Mouse (Mus musculus): ENCODE measurements around the gene Gpc6. TPM values are rescaled to one million over a fixed set of nuclear protein-coding genes. Genes with fewer than 3 reads are reported as not detected.

Gpc6 gene
- polyA plus RNA-seq, 1 experiment from 2014 or later: 37.0 TPM

DNA sequence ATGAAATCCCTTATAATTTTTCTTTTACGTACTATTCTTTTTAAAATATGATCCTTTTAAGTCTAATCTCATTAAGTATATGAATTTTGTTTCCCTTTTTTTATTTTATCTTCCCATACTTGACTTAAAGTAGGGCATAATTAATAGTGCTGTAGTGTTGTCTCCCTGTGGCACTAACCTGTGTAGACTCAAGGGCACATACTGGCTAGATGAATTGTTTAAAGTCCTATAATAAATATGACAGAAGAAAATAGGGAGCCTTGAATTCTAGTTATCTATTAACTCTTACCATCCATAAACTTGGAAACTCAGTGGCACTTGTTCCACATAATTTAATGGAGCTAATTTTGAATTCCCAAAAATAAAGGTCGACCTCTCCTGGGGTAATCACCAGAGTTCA is 268.2 kb downstream of the Gpc6 start:
- H3K27me3 ChIP-seq: no peaks in the 10 kb centered on the region
- no peak overlapping the region for H3K4me3 ChIP-seq
- no peaks in the 10 kb centered on the region for H3K36me3 ChIP-seq
- H3K9ac ChIP-seq (replicated peaks): no peak overlapping the region
- ATAC-seq (ENCODE audit: low FRiP score, low read depth): no peak
- H3K4me1 ChIP-seq: no peaks in the 10 kb centered on the region
- no peak overlapping the region for H3K27ac ChIP-seq (replicated peaks)
- H3K4me2 ChIP-seq (replicated peaks): no peak overlapping the region
- WGBS: 95% methylated on average over 2 of the region's 2 CpGs
- H3K9me3 ChIP-seq: no peaks in the 10 kb centered on the region

DNA sequence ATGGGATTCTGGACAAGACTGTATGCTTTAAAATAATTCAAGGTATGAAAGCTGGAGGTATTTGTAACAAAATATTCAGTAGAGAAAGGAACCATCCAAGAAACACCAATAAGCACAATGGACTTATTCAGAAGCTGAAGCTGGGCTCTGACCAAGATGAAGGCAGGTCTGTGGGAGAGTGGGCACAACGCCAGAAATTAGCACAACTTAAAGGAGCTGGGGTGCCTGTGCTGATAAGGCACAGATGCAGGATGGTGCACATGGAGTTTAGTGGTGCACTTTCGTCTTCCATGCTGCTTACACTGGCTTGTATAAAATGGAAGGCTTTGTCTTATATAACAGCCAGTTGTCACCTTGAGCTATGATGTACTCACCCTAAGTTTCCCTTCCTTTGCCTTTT is 276.9 kb downstream of the Gpc6 start:
- H3K9me3 ChIP-seq: no peaks in the 10 kb centered on the region
- 87% methylated on average over 2 of the region's 2 CpGs for WGBS
- H3K4me3 ChIP-seq: no peak overlapping the region
- no peak overlapping the region for H3K27ac ChIP-seq (replicated peaks)
- H3K9ac ChIP-seq (replicated peaks): no peak overlapping the region
- ATAC-seq (ENCODE audit: low FRiP score, low read depth): no peak
- H3K4me2 ChIP-seq (replicated peaks): no peak overlapping the region
- H3K36me3 ChIP-seq: no peaks in the 10 kb centered on the region
- no peaks in the 10 kb centered on the region for H3K27me3 ChIP-seq
- no peaks in the 10 kb centered on the region for H3K4me1 ChIP-seq

DNA sequence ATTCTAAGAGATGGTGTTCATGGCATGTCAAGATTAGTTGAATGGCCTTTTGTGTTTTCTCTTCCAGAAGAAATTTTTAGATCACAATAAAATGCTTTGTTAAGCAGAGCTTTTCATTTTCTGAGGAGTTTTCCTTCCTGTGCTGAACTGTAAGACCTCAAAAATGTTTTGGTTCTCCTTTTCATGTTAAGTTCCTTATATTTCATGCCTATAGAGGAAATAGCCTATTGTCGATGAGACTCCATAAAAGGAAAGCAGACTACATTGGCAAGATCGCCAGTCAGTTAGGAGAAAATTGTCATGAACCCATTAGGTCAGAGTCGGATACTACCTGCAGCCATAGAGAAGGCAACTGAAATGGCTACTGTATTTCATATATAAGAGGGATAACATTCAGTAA is 278.8 kb downstream of the Gpc6 start:
- no peak for ATAC-seq (ENCODE audit: low FRiP score, low read depth)
- Histone ChIP-seq H3K4me1 (no peaks in the 10 kb centered on the region), H3K36me3 (no peaks in the 10 kb centered on the region), H3K4me3 (no peak overlapping the region), H3K27ac (replicated peaks) (no peak overlapping the region), H3K9ac (replicated peaks) (no peak overlapping the region), H3K27me3 (no peaks in the 10 kb centered on the region), H3K4me2 (replicated peaks) (no peak overlapping the region), H3K9me3 (no peaks in the 10 kb centered on the region)
- WGBS: 96% methylated on average over 3 of the region's 3 CpGs

DNA sequence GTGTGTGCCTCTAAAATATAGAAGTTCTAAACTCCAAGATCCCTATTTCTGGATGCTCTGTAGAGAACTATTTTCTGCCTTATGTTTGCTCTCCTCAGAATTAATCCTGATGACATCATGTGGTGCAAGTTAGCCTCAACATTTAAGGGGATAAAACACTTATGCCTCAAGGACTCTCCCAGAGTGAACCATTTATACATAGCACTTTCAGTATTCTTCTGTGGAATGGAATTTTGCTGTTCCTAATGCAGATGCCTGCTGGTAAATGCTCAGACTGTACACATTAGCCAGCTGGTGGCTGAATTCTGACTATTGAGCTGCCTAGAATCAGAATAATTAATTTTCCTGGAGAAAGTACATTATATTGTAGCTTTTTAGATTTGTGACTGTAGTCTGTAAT is 289.3 kb downstream of the Gpc6 start:
- Histone ChIP-seq H3K9ac (replicated peaks) (no peak overlapping the region), H3K9me3 (no peaks in the 10 kb centered on the region), H3K4me1 (no peaks in the 10 kb centered on the region), H3K4me3 (no peak overlapping the region), H3K36me3 (no peaks in the 10 kb centered on the region), H3K4me2 (replicated peaks) (no peak overlapping the region), H3K27me3 (no peaks in the 10 kb centered on the region), H3K27ac (replicated peaks) (no peak overlapping the region)
- no peak for ATAC-seq (ENCODE audit: low FRiP score, low read depth)

DNA sequence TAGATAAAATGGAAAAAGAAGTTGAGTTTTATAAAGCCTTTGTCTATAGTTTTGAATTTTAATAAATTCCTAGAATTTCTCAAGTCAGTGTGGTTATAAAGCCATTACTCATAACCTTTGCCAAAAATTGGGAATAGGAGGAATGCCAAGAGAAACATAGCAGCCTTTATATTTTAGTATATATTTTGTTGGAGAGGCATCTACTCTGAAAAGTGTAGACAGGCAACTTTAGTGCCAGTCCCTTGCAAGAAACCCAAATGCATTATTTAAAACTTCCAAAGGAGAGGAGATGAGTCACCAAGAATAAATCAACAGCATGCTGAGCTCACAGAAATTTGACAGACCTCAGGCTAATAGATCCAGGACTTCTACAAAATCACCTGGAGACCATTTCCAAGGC is 301.8 kb downstream of the Gpc6 start:
- H3K9me3 ChIP-seq: no peaks in the 10 kb centered on the region
- H3K9ac ChIP-seq (replicated peaks): no peak overlapping the region
- no peak overlapping the region for H3K4me2 ChIP-seq (replicated peaks)
- no peaks in the 10 kb centered on the region for H3K36me3 ChIP-seq
- H3K4me1 ChIP-seq: no peaks in the 10 kb centered on the region
- ATAC-seq (ENCODE audit: low FRiP score, low read depth): no peak
- H3K4me3 ChIP-seq: no peak overlapping the region
- no peaks in the 10 kb centered on the region for H3K27me3 ChIP-seq
- no peak overlapping the region for H3K27ac ChIP-seq (replicated peaks)

DNA sequence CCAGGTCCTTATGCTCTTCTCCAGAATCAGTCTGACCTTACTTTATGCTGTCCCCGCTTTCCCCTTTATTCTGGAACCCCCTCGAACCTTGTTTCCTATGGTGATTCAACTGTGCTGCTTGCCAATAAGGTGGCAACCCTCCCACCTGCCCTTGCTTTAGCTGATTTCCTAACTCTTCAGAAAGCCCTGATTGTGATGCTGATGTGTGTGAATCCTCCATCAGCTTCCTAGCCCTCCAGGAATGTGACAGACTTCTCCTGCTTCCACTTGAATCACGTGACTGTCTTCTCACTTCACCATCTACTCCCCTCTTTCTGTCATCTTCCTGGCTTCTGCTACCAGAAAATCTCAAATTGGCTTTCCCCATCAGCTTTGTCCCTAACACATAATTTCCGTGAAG is 305.4 kb downstream of the Gpc6 start:
- H3K4me2 ChIP-seq (replicated peaks): no peak overlapping the region
- no peak overlapping the region for H3K4me3 ChIP-seq
- H3K27ac ChIP-seq (replicated peaks): no peak overlapping the region
- no peak for ATAC-seq (ENCODE audit: low FRiP score, low read depth)
- 65% methylated on average over 4 of the region's 4 CpGs for WGBS
- no peak overlapping the region for H3K9ac ChIP-seq (replicated peaks)
- no peaks in the 10 kb centered on the region for H3K9me3 ChIP-seq
- no peaks in the 10 kb centered on the region for H3K4me1 ChIP-seq
- no peaks in the 10 kb centered on the region for H3K27me3 ChIP-seq
- no peaks in the 10 kb centered on the region for H3K36me3 ChIP-seq

DNA sequence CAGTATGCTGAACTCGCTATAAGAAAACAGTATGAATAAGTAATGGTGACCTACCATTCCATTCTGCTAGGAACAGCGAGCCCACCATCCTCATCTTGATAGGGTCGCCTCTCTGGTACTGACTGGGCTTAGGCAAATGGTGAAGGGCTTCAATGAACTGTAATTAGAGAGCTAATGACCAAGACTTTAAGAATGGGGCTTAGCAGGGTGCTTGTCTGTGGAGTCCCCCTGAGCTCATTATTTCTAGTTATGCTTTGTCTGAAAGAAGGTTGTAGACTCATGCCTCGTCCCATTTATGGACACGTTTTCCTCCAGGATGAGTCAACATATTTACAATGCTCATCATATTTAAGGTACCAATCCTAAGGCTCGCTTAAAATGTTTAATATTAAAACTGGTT is 313.1 kb downstream of the Gpc6 start:
- Histone ChIP-seq H3K9ac (replicated peaks) (no peak overlapping the region), H3K4me3 (no peak overlapping the region), H3K27me3 (no peaks in the 10 kb centered on the region), H3K9me3 (no peaks in the 10 kb centered on the region), H3K27ac (replicated peaks) (no peak overlapping the region), H3K4me2 (replicated peaks) (no peak overlapping the region), H3K36me3 (no peaks in the 10 kb centered on the region), H3K4me1 (no peaks in the 10 kb centered on the region)
- ATAC-seq (ENCODE audit: low FRiP score, low read depth): no peak
- 78% methylated on average over 6 of the region's 6 CpGs for WGBS

DNA sequence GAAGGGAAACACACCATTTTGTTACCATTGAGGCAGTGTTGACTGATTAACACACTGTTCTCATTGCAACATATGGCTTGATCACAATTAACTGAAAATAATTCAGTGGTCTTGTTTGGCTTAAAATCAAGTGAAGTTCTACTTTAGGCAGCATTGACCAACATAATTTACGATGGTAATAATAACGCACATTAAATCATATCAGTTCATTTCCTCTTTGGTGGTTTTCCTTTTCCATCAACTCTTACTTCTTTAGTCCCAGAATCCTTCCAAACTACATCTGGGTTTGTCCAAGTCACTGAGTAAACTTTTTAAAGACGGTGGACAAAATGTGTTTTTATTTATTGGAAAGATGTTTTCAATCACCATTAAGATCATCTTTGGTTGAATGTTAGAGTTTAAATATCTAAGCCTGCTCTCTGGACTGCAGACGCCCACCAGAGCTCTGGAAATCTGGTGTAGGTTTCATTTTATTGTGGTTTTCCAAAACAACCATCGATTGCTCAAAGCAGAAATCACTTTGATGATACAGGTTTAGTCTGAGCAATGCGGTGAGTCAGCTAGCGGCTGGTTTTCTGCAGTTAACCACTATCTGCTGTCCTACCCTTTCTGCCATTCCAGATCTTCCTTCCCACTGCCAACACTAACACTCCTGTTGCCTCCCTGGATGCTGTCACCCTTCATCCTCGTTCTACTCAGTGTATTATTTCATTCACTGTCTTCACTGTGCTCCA is 314.7 kb downstream of the Gpc6 start:
- no peak overlapping the region for H3K27ac ChIP-seq (replicated peaks)
- no peaks in the 10 kb centered on the region for H3K27me3 ChIP-seq
- WGBS: 84% methylated on average over 8 of the region's 8 CpGs
- H3K4me1 ChIP-seq: no peaks in the 10 kb centered on the region
- no peaks in the 10 kb centered on the region; the same call in 1 of the 2 replicates for H3K36me3 ChIP-seq
- H3K9me3 ChIP-seq: no peaks in the 10 kb centered on the region
- no peak for ATAC-seq (ENCODE audit: low FRiP score, low read depth)
- no peak overlapping the region for H3K4me3 ChIP-seq
- H3K4me2 ChIP-seq (replicated peaks): no peak overlapping the region
- H3K9ac ChIP-seq (replicated peaks): no peak overlapping the region

DNA sequence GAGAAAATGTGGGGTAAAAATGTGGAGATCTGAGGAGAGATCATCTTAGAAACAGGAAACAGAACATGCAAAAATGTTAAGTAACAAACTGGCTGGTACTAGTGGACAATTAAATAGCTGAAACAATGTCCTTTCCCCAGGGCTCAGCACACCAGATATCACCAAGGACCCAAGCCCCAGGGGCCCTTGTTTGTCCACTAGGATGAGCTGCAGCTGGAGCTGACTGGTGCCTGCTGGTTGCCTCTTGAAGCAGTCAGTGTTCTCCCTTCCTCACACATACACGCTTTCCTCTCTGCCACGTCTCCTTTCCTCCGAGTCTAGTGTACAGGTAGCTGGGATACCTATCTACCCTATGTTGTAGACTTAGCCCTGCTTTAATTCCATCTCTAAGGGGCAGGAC is 320.5 kb downstream of the Gpc6 start:
- Histone ChIP-seq H3K4me3 (no peak overlapping the region), H3K36me3 (no peaks in the 10 kb centered on the region; the same call in 1 of the 2 replicates), H3K27me3 (no peaks in the 10 kb centered on the region), H3K9me3 (no peaks in the 10 kb centered on the region), H3K4me2 (replicated peaks) (no peak overlapping the region), H3K27ac (replicated peaks) (no peak overlapping the region), H3K4me1 (no peaks in the 10 kb centered on the region), H3K9ac (replicated peaks) (no peak overlapping the region)
- no peak for ATAC-seq (ENCODE audit: low FRiP score, low read depth)
- 85% methylated on average over 3 of the region's 3 CpGs for WGBS

DNA sequence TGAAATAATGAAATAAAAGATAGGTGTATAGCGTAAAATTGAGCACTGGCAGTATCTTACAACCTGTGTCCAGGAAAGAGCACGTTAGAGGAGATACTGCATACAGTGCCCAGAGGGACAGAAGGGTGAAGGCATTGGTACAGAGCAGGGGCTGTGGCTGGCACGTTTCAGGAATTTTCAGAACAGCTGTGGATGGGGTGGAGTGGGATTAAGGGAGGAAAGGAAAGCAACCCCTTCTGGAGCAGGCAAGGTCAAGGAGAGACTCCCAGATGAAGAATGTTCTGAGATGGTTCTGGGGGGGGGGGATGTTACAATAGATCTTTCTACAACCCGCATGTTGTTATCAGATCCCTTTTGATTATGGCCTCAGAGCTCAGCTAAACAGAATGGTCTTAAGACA is 331.1 kb downstream of the Gpc6 start:
- no peak overlapping the region for H3K4me2 ChIP-seq (replicated peaks)
- no peaks in the 10 kb centered on the region for H3K36me3 ChIP-seq
- H3K27ac ChIP-seq (replicated peaks): no peak overlapping the region
- H3K27me3 ChIP-seq: no peaks in the 10 kb centered on the region
- H3K9me3 ChIP-seq: no peaks in the 10 kb centered on the region
- no peak overlapping the region for H3K4me3 ChIP-seq
- WGBS: 76% methylated on average over 4 of the region's 4 CpGs
- no peak overlapping the region for H3K9ac ChIP-seq (replicated peaks)
- no peak for ATAC-seq (ENCODE audit: low FRiP score, low read depth)
- no peaks in the 10 kb centered on the region for H3K4me1 ChIP-seq

DNA sequence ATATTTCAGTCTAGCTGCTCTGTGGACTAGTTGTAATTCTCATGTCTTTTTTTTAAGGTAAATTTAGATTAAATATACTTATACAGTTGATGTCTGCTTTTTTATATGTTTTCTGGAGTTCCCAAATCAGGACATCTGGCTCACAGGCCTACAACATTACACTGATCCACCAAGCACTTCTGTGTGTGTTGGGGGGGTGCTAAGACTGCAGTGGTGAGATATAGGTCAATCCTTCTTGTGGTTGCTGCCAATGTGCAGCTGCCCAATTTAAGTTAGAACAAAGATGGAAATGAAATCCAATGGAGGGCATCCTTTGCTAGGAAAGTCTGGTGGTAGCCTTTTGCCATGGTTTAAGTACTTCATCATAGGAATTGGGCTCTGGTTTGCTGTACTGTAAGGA is 340.5 kb downstream of the Gpc6 start:
- no peak for ATAC-seq (ENCODE audit: low FRiP score, low read depth)
- Histone ChIP-seq H3K9me3 (no peaks in the 10 kb centered on the region), H3K27me3 (no peaks in the 10 kb centered on the region), H3K4me1 (peaks cover 8% of the 10 kb centered on the region; the same call in 1 of the 2 replicates), H3K4me2 (replicated peaks) (no peak overlapping the region), H3K27ac (replicated peaks) (no peak overlapping the region), H3K4me3 (no peak overlapping the region), H3K9ac (replicated peaks) (no peak overlapping the region), H3K36me3 (no peaks in the 10 kb centered on the region)

DNA sequence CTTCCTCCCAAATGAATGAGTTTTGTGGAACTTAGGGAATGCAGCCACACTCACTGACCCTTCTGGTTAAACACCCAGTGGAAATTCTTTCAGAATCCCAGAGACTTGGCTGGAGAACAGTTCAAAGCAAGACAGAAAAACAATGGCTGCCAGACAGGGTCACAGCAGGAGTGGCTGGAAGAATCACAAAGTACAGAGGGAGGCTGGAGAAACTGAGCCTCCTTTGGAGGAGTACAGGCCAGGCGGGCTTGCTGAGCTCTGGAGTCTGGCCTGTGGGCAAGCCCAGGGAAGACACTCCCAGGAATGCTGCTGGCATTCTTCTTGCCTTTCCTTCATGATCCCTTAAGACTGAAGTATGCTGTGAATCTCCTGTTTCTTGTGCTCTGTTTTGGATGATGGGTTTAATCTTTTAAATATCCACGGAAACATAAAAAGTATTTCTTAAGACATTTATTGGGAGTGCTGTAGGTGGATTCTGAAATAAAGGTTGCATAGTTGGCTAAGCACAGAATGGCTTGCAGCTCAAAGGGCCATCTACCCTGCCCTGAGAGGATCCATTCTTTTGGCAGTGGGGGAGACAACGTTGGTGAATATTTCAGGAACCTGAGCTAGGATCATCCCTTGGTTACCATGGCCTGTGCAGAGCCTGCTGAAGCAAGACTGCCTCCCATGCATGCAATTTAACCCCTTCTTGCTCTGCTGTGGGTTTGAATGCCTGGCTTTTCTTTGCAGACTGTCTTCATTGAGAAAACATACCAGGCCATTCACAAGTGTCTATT is 342.9 kb downstream of the Gpc6 start:
- H3K4me2 ChIP-seq (replicated peaks): no peak overlapping the region

More for the DNA sequence above, 342.9 kb downstream of the Gpc6 start:
- 16% methylated on average over 3 of the region's 3 CpGs for WGBS
- Histone ChIP-seq H3K36me3 (no peaks in the 10 kb centered on the region), H3K27me3 (no peaks in the 10 kb centered on the region), H3K27ac (replicated peaks) (0 out of 2 replicates have a peak overlapping the region, but pooled peaks have one; percentile 20), H3K4me3 (no peak overlapping the region), H3K9ac (replicated peaks) (no peak overlapping the region), H3K9me3 (no peaks in the 10 kb centered on the region), H3K4me1 (peaks cover 8% of the 10 kb centered on the region; the same call in 1 of the 2 replicates)
- ATAC-seq (ENCODE audit: low FRiP score, low read depth): peak; percentile 41; the same call in 1 of the 2 replicates
